Mouse (Mus musculus): Measurements from ENCODE around the gene Ubxn6. TPM values are rescaled to one million over a fixed set of nuclear protein-coding genes. Genes with fewer than 3 reads are reported as not detected.

Gene Ubxn6
- total RNA-seq, 2 experiments from 2014 or later, result 13.2 to 21.1 TPM

Other genes with a start within 250 kb of the Ubxn6 start
- gene Zfp119a, start 196.1 kb downstream of the Ubxn6 start, total RNA-seq (2014; fragmentation: Nextera tagmentation), result 2.2 and 4.2 TPM in 2 replicates
- gene Zfp119a, start 196.1 kb downstream of the Ubxn6 start, total RNA-seq (2017), result 3.9 and 7.0 TPM in 2 replicates
- 14.4 and 15.0 TPM in 2 replicates for gene Zfp959, start 182.9 kb downstream of the Ubxn6 start, total RNA-seq (2014; fragmentation: Nextera tagmentation)
- 10.5 and 13.4 TPM in 2 replicates for gene Zfp959, start 182.9 kb downstream of the Ubxn6 start, total RNA-seq (2017)
- 2.0 and 4.8 TPM in 2 replicates for gene Zfp119b, start 125.5 kb downstream of the Ubxn6 start, total RNA-seq (2014; fragmentation: Nextera tagmentation)
- gene Zfp119b, start 125.5 kb downstream of the Ubxn6 start, total RNA-seq (2017), result 1.2 and 10.3 TPM in 2 replicates
- gene Ebi3, start 122.4 kb downstream of the Ubxn6 start, total RNA-seq (2014; fragmentation: Nextera tagmentation), result 0.42 TPM in 1 of 2 replicates, not detected in the other
- gene Ebi3, start 122.4 kb downstream of the Ubxn6 start, total RNA-seq (2017), result 0.47 TPM in 1 of 2 replicates, not detected in the other
- gene Yju2, start 115.9 kb downstream of the Ubxn6 start, total RNA-seq (2014; fragmentation: Nextera tagmentation), result 11.2 and 18.7 TPM in 2 replicates
- gene Yju2, start 115.9 kb downstream of the Ubxn6 start, total RNA-seq (2017), result 17.1 and 25.5 TPM in 2 replicates
- gene Shd, start 104.6 kb downstream of the Ubxn6 start, total RNA-seq (2014; fragmentation: Nextera tagmentation), result not detected in 2 replicates
- gene Shd, start 104.6 kb downstream of the Ubxn6 start, total RNA-seq (2017), result not detected in 2 replicates
- gene Fsd1, start 88.5 kb downstream of the Ubxn6 start, total RNA-seq (2014; fragmentation: Nextera tagmentation), result not detected in 2 replicates
- gene Fsd1, start 88.5 kb downstream of the Ubxn6 start, total RNA-seq (2017), result not detected in 2 replicates
- gene Stap2, start 69.4 kb downstream of the Ubxn6 start, total RNA-seq (2014; fragmentation: Nextera tagmentation), result not detected in 2 replicates
- not detected in 2 replicates for gene Stap2, start 69.4 kb downstream of the Ubxn6 start, total RNA-seq (2017)
- 5.4 and 12.1 TPM in 2 replicates for gene Mpnd, start 69.3 kb downstream of the Ubxn6 start, total RNA-seq (2014; fragmentation: Nextera tagmentation)
- gene Mpnd, start 69.3 kb downstream of the Ubxn6 start, total RNA-seq (2017), result 2.1 and 6.2 TPM in 2 replicates
- 25.2 and 35.7 TPM in 2 replicates for gene Sh3gl1, start 38.4 kb downstream of the Ubxn6 start, total RNA-seq (2014; fragmentation: Nextera tagmentation)
- 13.6 and 22.1 TPM in 2 replicates for gene Sh3gl1, start 38.4 kb downstream of the Ubxn6 start, total RNA-seq (2017)
- gene Chaf1a, start 34.6 kb downstream of the Ubxn6 start, total RNA-seq (2014; fragmentation: Nextera tagmentation), result 46.9 and 47.7 TPM in 2 replicates
- gene Chaf1a, start 34.6 kb downstream of the Ubxn6 start, total RNA-seq (2017), result 34.5 and 37.5 TPM in 2 replicates
- gene Hdgfl2, start 4.6 kb upstream of the Ubxn6 start, total RNA-seq (2014; fragmentation: Nextera tagmentation), result 84.1 and 100 TPM in 2 replicates
- 70.9 and 103 TPM in 2 replicates for gene Hdgfl2, start 4.6 kb upstream of the Ubxn6 start, total RNA-seq (2017)
- not detected in 2 replicates for gene Plin4, start 34.8 kb upstream of the Ubxn6 start, total RNA-seq (2014; fragmentation: Nextera tagmentation)
- gene Plin4, start 34.8 kb upstream of the Ubxn6 start, total RNA-seq (2017), result not detected in 2 replicates
- not detected in 2 replicates for gene Plin5, start 42.6 kb upstream of the Ubxn6 start, total RNA-seq (2014; fragmentation: Nextera tagmentation)
- 0.23 TPM in 1 of 2 replicates, not detected in the other for gene Plin5, start 42.6 kb upstream of the Ubxn6 start, total RNA-seq (2017)
- 1.8 TPM in 1 of 2 replicates, not detected in the other for gene Lrg1, start 47.0 kb upstream of the Ubxn6 start, total RNA-seq (2014; fragmentation: Nextera tagmentation)
- gene Lrg1, start 47.0 kb upstream of the Ubxn6 start, total RNA-seq (2017), result 2.1 TPM in 1 of 2 replicates, not detected in the other
- 0.24 TPM in 1 of 2 replicates, not detected in the other for gene Sema6b, start 65.3 kb upstream of the Ubxn6 start, total RNA-seq (2014; fragmentation: Nextera tagmentation)
- 0.42 TPM in 1 of 2 replicates, not detected in the other for gene Sema6b, start 65.3 kb upstream of the Ubxn6 start, total RNA-seq (2017)
- 0.76 and 1.6 TPM in 2 replicates for gene Tnfaip8l1, start 87.4 kb upstream of the Ubxn6 start, total RNA-seq (2014; fragmentation: Nextera tagmentation)
- gene Tnfaip8l1, start 87.4 kb upstream of the Ubxn6 start, total RNA-seq (2017), result not detected in 2 replicates
- gene Mydgf, start 108.9 kb upstream of the Ubxn6 start, total RNA-seq (2014; fragmentation: Nextera tagmentation), result 28.7 and 59.7 TPM in 2 replicates
- gene Mydgf, start 108.9 kb upstream of the Ubxn6 start, total RNA-seq (2017), result 21.5 and 25.3 TPM in 2 replicates
- 25.3 and 33.5 TPM in 2 replicates for gene Dpp9, start 143.9 kb upstream of the Ubxn6 start, total RNA-seq (2014; fragmentation: Nextera tagmentation)
- gene Dpp9, start 143.9 kb upstream of the Ubxn6 start, total RNA-seq (2017), result 8.6 and 11.7 TPM in 2 replicates
- 15.8 and 19.2 TPM in 2 replicates for gene Fem1a, start 181.8 kb upstream of the Ubxn6 start, total RNA-seq (2014; fragmentation: Nextera tagmentation)
- gene Fem1a, start 181.8 kb upstream of the Ubxn6 start, total RNA-seq (2017), result 19.2 and 21.7 TPM in 2 replicates
- gene Ticam1, start 201.8 kb upstream of the Ubxn6 start, total RNA-seq (2014; fragmentation: Nextera tagmentation), result 5.8 and 8.4 TPM in 2 replicates
- 2.2 and 3.2 TPM in 2 replicates for gene Ticam1, start 201.8 kb upstream of the Ubxn6 start, total RNA-seq (2017)
- gene Plin3, start 217.8 kb upstream of the Ubxn6 start, total RNA-seq (2014; fragmentation: Nextera tagmentation), result 4.8 and 6.8 TPM in 2 replicates
- gene Plin3, start 217.8 kb upstream of the Ubxn6 start, total RNA-seq (2017), result 3.7 and 6.1 TPM in 2 replicates
- gene Arrdc5, start 225.3 kb upstream of the Ubxn6 start, total RNA-seq (2014; fragmentation: Nextera tagmentation), result not detected in 2 replicates
- not detected in 2 replicates for gene Arrdc5, start 225.3 kb upstream of the Ubxn6 start, total RNA-seq (2017)
- 151 and 161 TPM in 2 replicates for gene Uhrf1, start 228.3 kb upstream of the Ubxn6 start, total RNA-seq (2014; fragmentation: Nextera tagmentation)
- 150 and 161 TPM in 2 replicates for gene Uhrf1, start 228.3 kb upstream of the Ubxn6 start, total RNA-seq (2017)